Mouse (Mus musculus): ENCODE data around the gene Otp. TPM values are rescaled to one million over a fixed set of nuclear protein-coding genes. Genes with fewer than 3 reads are reported as not detected.

Gene Otp
- polyA plus RNA-seq, 1 experiment = not detected

DNA sequence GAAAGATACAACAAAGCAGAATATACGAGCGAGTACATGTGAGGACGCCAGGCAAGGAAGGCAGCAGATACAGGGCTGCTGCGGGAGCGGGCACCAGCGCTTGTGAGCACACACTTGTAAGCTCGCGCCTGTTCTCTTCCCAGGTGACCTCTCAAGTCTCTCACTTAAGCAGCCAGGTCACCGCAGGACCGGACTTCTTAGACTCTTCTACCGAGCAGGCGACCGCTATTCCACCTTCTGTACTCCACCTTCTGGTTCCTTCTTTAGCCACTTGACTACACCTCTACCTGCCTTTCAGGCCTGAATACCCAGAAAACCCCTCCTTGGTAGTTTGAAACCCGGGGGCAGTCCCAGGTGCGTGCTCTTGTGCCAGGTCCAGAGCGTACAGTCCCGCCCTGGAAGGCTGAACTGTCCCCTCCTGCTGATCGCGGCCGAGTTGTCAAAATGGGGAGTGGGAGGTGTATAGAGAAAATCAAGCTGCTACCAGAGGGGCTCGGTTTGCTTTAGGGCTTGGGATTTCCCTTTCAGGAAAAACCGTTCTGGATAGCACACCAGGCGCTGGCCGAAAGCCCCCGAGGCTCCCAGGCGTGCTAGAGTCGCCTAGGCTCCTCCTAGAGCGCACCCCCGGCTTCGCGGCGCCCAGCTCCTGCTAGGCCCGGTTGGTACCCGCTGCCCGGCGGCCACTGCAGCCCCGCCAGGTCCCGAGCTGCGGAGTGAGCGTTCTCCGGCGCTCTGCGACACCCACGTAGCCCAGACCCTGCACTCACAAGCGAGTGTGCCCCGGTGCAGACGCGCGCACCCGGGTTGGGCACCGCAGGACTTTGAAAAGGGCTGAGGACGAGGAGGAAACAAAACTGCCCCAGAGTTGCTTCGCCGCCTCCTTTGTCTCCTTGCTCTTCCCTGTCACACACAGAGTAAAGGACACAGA, 2.0 kb upstream of the Otp start:
- Histone ChIP-seq H3K4me1 (ENCODE audit: control insufficient read depth, insufficient read depth, low read length) (no peaks in the 10 kb centered on the region), H3K27ac (ENCODE audit: insufficient read depth, low read length) (no peak overlapping the region), H3K4me3 (ENCODE audit: insufficient read depth, low read length) (no peak overlapping the region)
- TF ChIP-seq CTCF (IDR thresholded peaks at IDR 0.05; ENCODE audit: borderline replicate concordance, insufficient read depth, low read length) (no peak), POLR2A (IDR thresholded peaks at IDR 0.05; ENCODE audit: low read depth, low read length) (no peak)

DNA sequence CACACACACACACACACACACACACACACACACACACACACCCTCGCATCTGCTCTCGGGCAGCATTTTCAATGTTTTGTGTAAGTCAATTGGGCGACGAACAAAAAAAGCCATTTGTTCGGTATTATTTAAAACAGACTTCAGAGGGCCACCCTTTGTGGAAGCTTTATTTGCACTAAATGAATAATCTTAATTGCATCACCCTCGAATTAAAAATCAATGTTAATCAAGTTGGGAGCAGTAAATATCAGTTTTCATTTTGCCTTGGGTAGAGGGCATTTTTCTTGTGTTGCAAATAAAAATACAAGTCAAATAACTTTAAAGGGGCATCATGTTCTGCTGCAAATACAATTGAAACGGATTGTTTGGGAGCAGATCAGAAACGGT, 1.4 kb upstream of the Otp start:
- Histone ChIP-seq H3K4me3 (ENCODE audit: insufficient read depth, low read length) (no peak overlapping the region), H3K27ac (ENCODE audit: insufficient read depth, low read length) (no peak overlapping the region), H3K4me1 (ENCODE audit: control insufficient read depth, insufficient read depth, low read length) (no peaks in the 10 kb centered on the region)
- TF ChIP-seq POLR2A (IDR thresholded peaks at IDR 0.05; ENCODE audit: low read depth, low read length) = no peak
- no peak for TF ChIP-seq CTCF (IDR thresholded peaks at IDR 0.05; ENCODE audit: borderline replicate concordance, insufficient read depth, low read length)

DNA sequence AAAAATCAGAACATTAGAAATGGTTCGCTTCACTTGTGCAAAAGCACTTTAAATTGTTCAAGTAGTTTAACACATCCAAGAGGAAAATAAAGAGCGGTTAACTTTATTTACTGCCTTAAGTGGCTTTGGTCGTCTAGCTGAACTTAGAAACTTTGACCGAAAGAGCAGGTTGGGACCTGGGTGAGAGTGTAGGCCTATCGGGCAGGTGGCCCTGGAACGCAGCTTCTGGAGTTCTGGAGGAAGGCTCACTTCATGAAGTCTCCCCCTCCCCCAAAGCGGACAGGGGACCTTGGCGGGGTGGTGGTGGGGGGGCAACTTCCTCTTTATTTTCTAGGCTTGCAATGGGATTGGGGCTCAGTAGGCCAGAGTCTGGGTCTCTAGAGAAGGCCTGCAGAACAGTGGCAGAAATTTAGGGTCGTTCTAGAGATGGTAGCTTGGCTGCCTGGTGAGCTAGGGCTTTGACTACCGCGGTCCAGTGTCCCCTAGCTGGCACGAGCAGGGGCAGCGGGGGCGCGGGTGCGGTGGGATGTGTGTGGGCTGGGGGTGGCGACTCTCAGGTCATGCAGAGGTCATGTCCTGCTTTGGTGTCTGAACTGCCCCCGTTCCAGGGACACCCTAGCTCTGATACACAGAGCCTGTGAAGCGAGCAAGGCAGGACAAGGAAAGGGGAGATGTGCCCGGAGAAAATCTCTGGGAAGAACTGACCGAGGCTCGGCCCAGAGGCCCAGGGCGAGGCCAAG, 576 bp upstream of the Otp start:
- H3K4me1 ChIP-seq (ENCODE audit: control insufficient read depth, insufficient read depth, low read length) = no peaks in the 10 kb centered on the region
- H3K27ac ChIP-seq (ENCODE audit: insufficient read depth, low read length) = no peak overlapping the region
- H3K4me3 ChIP-seq (ENCODE audit: insufficient read depth, low read length) = no peak overlapping the region
- no peak for TF ChIP-seq CTCF (IDR thresholded peaks at IDR 0.05; ENCODE audit: borderline replicate concordance, insufficient read depth, low read length)

DNA sequence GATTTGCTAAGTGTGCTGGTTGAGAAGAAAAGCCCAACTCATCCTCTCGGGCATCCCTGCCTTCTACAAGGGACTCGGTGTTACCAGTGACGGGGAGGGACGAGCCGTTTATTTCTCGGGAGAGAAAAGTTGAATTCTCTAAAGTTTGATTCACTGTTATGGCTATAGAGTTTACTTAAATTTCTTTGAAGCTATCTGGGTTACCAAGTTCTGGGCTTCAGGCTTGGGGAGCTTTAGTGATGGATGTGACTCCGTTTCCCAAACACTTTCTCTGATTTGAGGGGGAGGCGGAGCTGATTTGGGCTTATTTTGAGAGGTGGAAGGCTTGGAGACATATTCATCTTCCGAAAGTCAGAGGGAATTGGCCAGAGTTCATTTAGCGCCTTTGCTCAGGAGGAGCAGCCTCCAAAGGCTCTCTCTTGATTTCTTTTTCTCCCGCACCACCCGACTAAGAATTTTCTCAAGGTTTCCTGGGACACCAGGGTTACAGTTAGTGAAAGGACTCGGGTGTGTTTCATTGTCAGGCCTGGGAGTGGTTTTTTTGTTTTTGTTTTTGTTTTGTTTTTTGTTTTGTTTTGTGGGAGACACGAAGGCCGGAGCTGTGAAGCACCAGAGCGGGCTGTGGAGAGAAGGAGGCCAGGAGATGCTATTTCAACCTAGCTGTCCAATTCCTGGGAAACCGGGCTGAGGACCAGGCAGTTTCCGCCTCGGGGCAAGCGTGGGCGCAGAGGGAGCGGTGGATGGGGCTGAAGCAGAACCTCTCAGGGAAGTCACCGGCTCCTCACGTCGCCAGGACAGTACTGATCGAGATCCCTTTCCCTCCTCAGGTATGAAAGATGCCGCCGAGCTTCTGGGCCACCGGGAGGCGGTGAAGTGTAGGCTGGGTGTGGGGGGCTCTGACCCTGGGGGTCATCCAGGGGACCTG, 1.1 kb downstream of the Otp start:
- no peaks in the 10 kb centered on the region for H3K4me1 ChIP-seq (ENCODE audit: control insufficient read depth, insufficient read depth, low read length)
- H3K27ac ChIP-seq (ENCODE audit: insufficient read depth, low read length) = no peak overlapping the region
- H3K4me3 ChIP-seq (ENCODE audit: insufficient read depth, low read length) = no peak overlapping the region
- TF ChIP-seq CTCF (IDR thresholded peaks at IDR 0.05; ENCODE audit: borderline replicate concordance, insufficient read depth, low read length) = no peak

DNA sequence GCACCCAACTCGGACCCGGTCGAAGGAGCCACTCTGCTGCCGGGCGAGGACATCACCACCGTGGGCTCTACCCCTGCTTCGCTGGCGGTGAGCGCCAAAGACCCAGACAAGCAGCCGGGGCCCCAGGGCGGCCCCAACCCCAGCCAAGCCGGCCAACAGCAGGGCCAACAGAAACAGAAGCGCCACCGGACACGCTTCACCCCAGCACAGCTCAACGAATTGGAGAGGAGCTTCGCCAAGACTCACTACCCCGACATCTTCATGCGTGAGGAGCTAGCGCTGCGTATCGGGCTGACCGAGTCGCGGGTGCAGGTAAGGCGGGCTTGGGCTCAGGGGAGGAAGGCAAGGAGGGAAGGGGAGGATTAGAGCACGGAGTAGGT, 1.8 kb downstream of the Otp start:
- no peaks in the 10 kb centered on the region for H3K4me1 ChIP-seq (ENCODE audit: control insufficient read depth, insufficient read depth, low read length)
- H3K4me3 ChIP-seq (ENCODE audit: insufficient read depth, low read length) = no peak overlapping the region
- H3K27ac ChIP-seq (ENCODE audit: insufficient read depth, low read length) = no peak overlapping the region
- TF ChIP-seq CTCF (IDR thresholded peaks at IDR 0.05; ENCODE audit: borderline replicate concordance, insufficient read depth, low read length) (no peak), POLR2A (IDR thresholded peaks at IDR 0.05; ENCODE audit: low read depth, low read length) (no peak)

DNA sequence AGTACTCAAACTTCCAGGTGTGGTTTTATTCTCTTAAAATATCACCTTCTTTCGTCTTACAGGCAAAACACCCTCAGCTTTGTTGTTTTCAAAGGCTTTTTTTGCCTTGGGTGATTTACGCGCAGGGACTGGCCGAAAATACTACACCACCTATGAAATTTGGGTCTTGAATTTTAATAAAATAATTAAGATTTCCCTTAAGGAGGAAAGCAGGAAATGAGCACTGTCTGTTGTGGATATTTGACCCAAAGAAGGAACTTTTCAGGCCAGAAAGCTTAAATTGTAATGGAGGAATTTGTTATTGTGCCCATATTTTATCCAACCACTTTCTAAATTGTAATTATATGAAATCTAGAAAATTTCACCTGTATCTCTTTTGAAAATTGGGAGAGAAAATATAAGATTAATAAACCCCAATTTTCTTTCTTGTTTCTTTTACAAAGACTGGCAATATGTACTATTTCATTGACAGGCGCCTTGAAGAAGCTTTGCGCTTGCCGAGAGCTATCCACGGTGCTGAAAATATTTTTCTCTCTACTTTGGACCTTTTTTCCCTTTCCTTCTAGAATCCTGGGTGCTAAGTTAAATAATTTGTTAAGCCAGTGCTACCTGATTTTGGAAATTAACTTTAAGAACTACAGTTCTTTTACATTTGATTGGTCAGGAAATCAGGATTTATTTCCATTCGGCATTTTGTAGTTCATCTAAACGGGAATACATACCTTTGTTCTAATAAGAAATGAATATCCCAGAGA, 2.8 kb downstream of the Otp start:
- TF ChIP-seq POLR2A (IDR thresholded peaks at IDR 0.05; ENCODE audit: low read depth, low read length) (no peak), CTCF (IDR thresholded peaks at IDR 0.05; ENCODE audit: borderline replicate concordance, insufficient read depth, low read length) (no peak)
- Histone ChIP-seq H3K27ac (ENCODE audit: insufficient read depth, low read length) (no peak overlapping the region), H3K4me3 (ENCODE audit: insufficient read depth, low read length) (no peak overlapping the region), H3K4me1 (ENCODE audit: control insufficient read depth, insufficient read depth, low read length) (no peaks in the 10 kb centered on the region)

DNA sequence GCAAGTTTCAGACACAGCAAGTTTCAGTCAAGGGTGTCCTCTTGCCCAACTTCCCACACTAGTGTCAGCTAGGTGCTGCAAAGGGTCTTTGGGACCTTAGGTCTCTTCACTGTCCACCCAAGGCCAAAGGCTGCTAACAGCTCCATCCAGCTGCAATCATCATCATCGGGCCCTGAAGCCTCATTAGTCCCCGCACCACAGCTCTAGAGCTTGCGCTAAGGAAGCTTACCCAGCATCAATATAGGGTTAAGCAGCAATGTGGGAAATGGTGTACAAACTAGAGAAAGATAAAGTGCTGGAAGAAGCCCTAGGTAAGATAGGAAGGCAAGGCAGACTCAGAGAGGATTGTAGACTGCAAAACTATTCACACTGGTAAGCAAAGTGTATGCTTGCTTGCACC, 5.8 kb downstream of the Otp start:
- TF ChIP-seq CTCF (IDR thresholded peaks at IDR 0.05; ENCODE audit: borderline replicate concordance, insufficient read depth, low read length) (no peak), POLR2A (IDR thresholded peaks at IDR 0.05; ENCODE audit: low read depth, low read length) (no peak)
- no peaks in the 10 kb centered on the region for H3K4me1 ChIP-seq (ENCODE audit: control insufficient read depth, insufficient read depth, low read length)
- no peak overlapping the region for H3K4me3 ChIP-seq (ENCODE audit: insufficient read depth, low read length)
- no peak overlapping the region for H3K27ac ChIP-seq (ENCODE audit: insufficient read depth, low read length)

DNA sequence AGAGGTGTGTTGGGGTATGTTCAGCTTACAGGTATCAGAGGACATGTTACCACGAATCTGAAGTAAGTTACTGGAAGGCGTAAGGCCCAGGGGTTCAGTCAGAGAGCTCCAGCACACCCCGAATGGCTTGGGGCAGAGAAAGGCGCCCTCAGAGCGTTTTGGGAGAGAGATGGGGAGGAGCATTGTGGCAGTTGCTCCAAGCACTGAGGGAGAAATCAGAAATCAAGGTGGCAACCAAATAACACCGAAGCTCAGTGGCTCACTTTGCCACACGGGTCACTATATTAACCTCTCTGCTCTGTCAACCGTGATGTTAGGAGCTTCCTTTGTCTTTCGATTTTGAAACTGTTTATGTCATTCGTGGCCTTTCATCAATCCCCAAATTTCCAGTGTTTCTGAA, 6.8 kb downstream of the Otp start:
- H3K4me1 ChIP-seq (ENCODE audit: control insufficient read depth, insufficient read depth, low read length) = no peaks in the 10 kb centered on the region
- H3K4me3 ChIP-seq (ENCODE audit: insufficient read depth, low read length) = no peak overlapping the region
- TF ChIP-seq CTCF (IDR thresholded peaks at IDR 0.05; ENCODE audit: borderline replicate concordance, insufficient read depth, low read length) = no peak
- no peak for TF ChIP-seq POLR2A (IDR thresholded peaks at IDR 0.05; ENCODE audit: low read depth, low read length)
- no peak overlapping the region for H3K27ac ChIP-seq (ENCODE audit: insufficient read depth, low read length)

DNA sequence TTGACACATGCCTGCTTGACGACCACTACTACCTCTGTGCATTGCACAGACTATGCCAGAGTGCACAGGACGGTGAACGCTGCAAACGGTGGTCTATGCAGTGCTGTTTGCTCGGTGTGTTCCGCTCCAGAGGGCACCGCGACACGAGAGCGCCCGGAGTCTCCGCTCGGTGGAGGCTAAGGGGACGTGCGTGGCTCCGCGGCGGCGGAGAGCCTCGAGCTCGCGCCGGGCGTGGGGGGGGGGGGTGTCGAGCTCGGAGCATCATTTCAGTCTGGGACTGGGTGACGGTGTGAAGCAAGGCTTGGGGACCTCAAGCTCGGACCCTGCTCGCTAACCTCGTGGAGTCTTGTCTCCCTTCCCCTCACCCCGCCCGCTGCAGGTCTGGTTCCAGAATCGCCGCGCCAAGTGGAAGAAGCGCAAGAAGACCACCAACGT, 7.3 kb downstream of the Otp start:
- Histone ChIP-seq H3K4me3 (ENCODE audit: insufficient read depth, low read length) (no peak overlapping the region), H3K27ac (ENCODE audit: insufficient read depth, low read length) (no peak overlapping the region)
- TF ChIP-seq CTCF (IDR thresholded peaks at IDR 0.05; ENCODE audit: borderline replicate concordance, insufficient read depth, low read length) (no peak), POLR2A (IDR thresholded peaks at IDR 0.05; ENCODE audit: low read depth, low read length) (no peak)

More for the DNA sequence above, 7.3 kb downstream of the Otp start:
- H3K4me1 ChIP-seq (ENCODE audit: control insufficient read depth, insufficient read depth, low read length) = no peaks in the 10 kb centered on the region
